Mouse (Mus musculus): Measurements from ENCODE around the gene Bmpr1b.

DNA sequence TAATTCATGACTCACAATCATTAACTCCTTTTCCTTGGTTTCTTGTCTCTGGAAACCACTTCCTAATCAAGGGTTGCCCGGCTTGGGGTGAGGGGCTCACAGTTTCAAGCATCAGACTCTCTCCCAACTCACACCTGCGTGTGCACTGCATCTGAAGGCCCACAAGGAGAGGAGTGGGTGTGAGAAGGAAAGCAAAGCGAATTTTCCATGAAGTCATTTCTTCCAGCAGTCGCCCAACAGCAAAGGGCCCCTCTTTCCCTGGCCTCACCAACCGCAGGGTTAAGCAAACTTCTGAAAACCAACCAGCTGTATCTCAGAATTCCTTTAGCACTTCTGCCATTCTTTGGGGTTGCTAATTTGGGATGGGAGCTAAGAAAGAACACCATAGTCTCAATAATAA, 46.8 kb downstream of the Bmpr1b start:
- no peak for TF ChIP-seq MYOG (IDR thresholded peaks at IDR 0.05; ENCODE audit: control insufficient read depth, extremely low read depth, insufficient read length)
- TF ChIP-seq CTCF (IDR thresholded peaks at IDR 0.05; ENCODE audit: control insufficient read depth, insufficient read depth, insufficient read length): no peak

Measured in C2C12 (cell line).